Mouse (Mus musculus) forebrain, embryonic 11.5 days (tissue): ENCODE measurements around the gene Fam13a. TPM values are rescaled to one million over a fixed set of nuclear protein-coding genes. Genes with fewer than 3 reads are reported as not detected.

Experiments used
- ATAC-seq: fragments of 200-750 bp; cut with Nextera tagmentation; replicated peaks from 2 replicates; pipeline ENCODE4 v1.8.0; 2017; ENCODE audit warnings: moderate TSS enrichment; ENCODE audit not compliant: low FRiP score
- DNase-seq: peaks from one replicate; pipeline ENCODE4 v3.0.0-alpha.2; 2017; ENCODE audit warnings: low spot score
- H3K27ac ChIP-seq: fragments of 300-500 bp; sonication (generic); 2 replicates; pipeline ENCODE4 v1.5.1; 2014; ENCODE audit warnings: low read depth, low read length
- H3K27me3 ChIP-seq: fragments of 300-500 bp; sonication (generic); 2 replicates; pipeline ENCODE4 v1.6.1; 2014; ENCODE audit warnings: mild to moderate bottlenecking, low read length, mixed read lengths; ENCODE audit not compliant: control insufficient read depth, insufficient read depth
- H3K36me3 ChIP-seq: fragments of 300-500 bp; sonication (generic); 2 replicates; pipeline ENCODE4 v1.6.1; 2014; ENCODE audit warnings: mild to moderate bottlenecking, low read length, moderate library complexity, mixed read lengths; ENCODE audit not compliant: control insufficient read depth, insufficient read depth
- H3K4me1 ChIP-seq: fragments of 300-500 bp; sonication (generic); replicated peaks from 2 replicates; pipeline ENCODE4 v1.6.1; 2014; ENCODE audit warnings: low read length, mixed read lengths; ENCODE audit not compliant: control insufficient read depth, insufficient read depth
- H3K4me2 ChIP-seq: fragments of 300-500 bp; sonication (generic); 2 replicates; pipeline ENCODE4 v1.6.1; 2014; ENCODE audit warnings: low read depth, mild to moderate bottlenecking, low read length, moderate library complexity, mixed read lengths; ENCODE audit not compliant: severe bottlenecking
- H3K4me3 ChIP-seq: fragments of 300-500 bp; sonication (generic); 2 replicates; pipeline ENCODE4 v1.5.1; 2014; ENCODE audit warnings: low read depth, low read length
- H3K9ac ChIP-seq: fragments of 300-500 bp; sonication (generic); 2 replicates; pipeline ENCODE4 v1.6.1; 2014; ENCODE audit warnings: low read length
- H3K9me3 ChIP-seq: fragments of 300-500 bp; sonication (generic); 2 replicates; pipeline ENCODE4 v1.6.1; 2016; ENCODE audit warnings: low read length, mixed read lengths; ENCODE audit not compliant: control insufficient read depth
- WGBS: fragments of 180-500 bp; shearing (Covaris S2); extraction: QIAGEN DNeasy Blood & Tissue Kit; methylation state at CpG from one replicate; pipeline ENCODE4 v1.1.7; 2014; 5-methylcytosine and 5-hydroxymethylcytosine counted together
- polyA plus RNA-seq: library from polyadenylated mRNA; unstranded; fragments of >200 nt; fragmentation: Nextera tagmentation; extraction: Ambion mirVana; gene quantifications from 2 replicates; pipeline ENCODE4 v1.2.1, GENCODE M21; 2014

The Fam13a gene
- polyA plus RNA-seq, 1 experiment from 2014 or later: 3.7 TPM

GRCm38 (mm10) chr6:59016336-59016832, 8.0 kb downstream of the Fam13a start:
- 68% methylated on average over 1 of the region's 1 CpGs for WGBS
- H3K9me3 ChIP-seq: no peaks in the 10 kb centered on the region
- no peak overlapping the region for H3K4me3 ChIP-seq
- DNase-seq: no peak
- H3K4me2 ChIP-seq: no peak overlapping the region
- ATAC-seq: peak; percentile 49; the same call in 1 of the 2 replicates
- no peak overlapping the region for H3K9ac ChIP-seq
- no peaks in the 10 kb centered on the region for H3K36me3 ChIP-seq
- no peaks in the 10 kb centered on the region for H3K4me1 ChIP-seq
- H3K27ac ChIP-seq: no peak overlapping the region
- H3K27me3 ChIP-seq: no peaks in the 10 kb centered on the region

- WGBS: 77% methylated on average over 2 of the region's 2 CpGs
- Histone ChIP-seq H3K4me2 (no peak overlapping the region), H3K27me3 (no peaks in the 10 kb centered on the region), H3K36me3 (no peaks in the 10 kb centered on the region), H3K4me1 (no peaks in the 10 kb centered on the region), H3K9me3 (no peaks in the 10 kb centered on the region), H3K27ac (no peak overlapping the region), H3K9ac (no peak overlapping the region), H3K4me3 (no peak overlapping the region)
- DNase-seq: no peak
- ATAC-seq: no peak
These were observed 9.6 kb downstream of the Fam13a start for GRCm38 (mm10) chr6:59014760-59015159.

GRCm38 (mm10) chr6:59014088-59014759, 10.1 kb downstream of the Fam13a start:
- Histone ChIP-seq H3K9ac (no peak overlapping the region), H3K27ac (no peak overlapping the region), H3K27me3 (no peaks in the 10 kb centered on the region), H3K36me3 (no peaks in the 10 kb centered on the region), H3K4me3 (no peak overlapping the region), H3K9me3 (no peaks in the 10 kb centered on the region), H3K4me1 (no peaks in the 10 kb centered on the region), H3K4me2 (no peak overlapping the region)
- ATAC-seq: no peak
- WGBS: 84% methylated on average over 8 of the region's 8 CpGs
- DNase-seq: no peak

- no peak for ATAC-seq
- H3K4me2 ChIP-seq: no peak overlapping the region
- 92% methylated on average over 3 of the region's 3 CpGs for WGBS
These were observed 13.6 kb downstream of the Fam13a start for GRCm38 (mm10) chr6:59010792-59011191.

GRCm38 (mm10) chr6:59004630-59005029, 19.7 kb downstream of the Fam13a start:
- no peak overlapping the region for H3K9ac ChIP-seq
- WGBS: 95% methylated on average over 5 of the region's 5 CpGs
- H3K4me2 ChIP-seq: no peak overlapping the region
- H3K9me3 ChIP-seq: no peaks in the 10 kb centered on the region
- H3K27me3 ChIP-seq: no peaks in the 10 kb centered on the region
- ATAC-seq (no peak), DNase-seq (no peak)
- H3K4me1 ChIP-seq: no peaks in the 10 kb centered on the region
- H3K27ac ChIP-seq: no peak overlapping the region
- H3K4me3 ChIP-seq: no peak overlapping the region
- no peaks in the 10 kb centered on the region for H3K36me3 ChIP-seq

More at GRCm38 (mm10) chr6:59010792-59011191, 13.6 kb downstream of the Fam13a start:
- Histone ChIP-seq H3K4me1 (no peaks in the 10 kb centered on the region), H3K4me3 (no peak overlapping the region), H3K27ac (no peak overlapping the region), H3K9me3 (no peaks in the 10 kb centered on the region), H3K27me3 (no peaks in the 10 kb centered on the region), H3K36me3 (no peaks in the 10 kb centered on the region), H3K9ac (no peak overlapping the region)
- DNase-seq: no peak

GRCm38 (mm10) chr6:58999044-58999453, 25.3 kb downstream of the Fam13a start:
- Histone ChIP-seq H3K36me3 (no peaks in the 10 kb centered on the region), H3K4me3 (no peak overlapping the region), H3K9ac (no peak overlapping the region), H3K4me2 (no peak overlapping the region), H3K27ac (no peak overlapping the region), H3K9me3 (no peaks in the 10 kb centered on the region), H3K4me1 (no peaks in the 10 kb centered on the region), H3K27me3 (no peaks in the 10 kb centered on the region)
- ATAC-seq: no peak
- no peak for DNase-seq
- WGBS: 50% methylated on average over 4 of the region's 4 CpGs

- H3K9me3 ChIP-seq: no peaks in the 10 kb centered on the region
- no peaks in the 10 kb centered on the region for H3K27me3 ChIP-seq
- no peak for ATAC-seq
- no peak overlapping the region for H3K9ac ChIP-seq
- 62% methylated on average over 4 of the region's 4 CpGs for WGBS
- H3K4me2 ChIP-seq: no peak overlapping the region
- no peaks in the 10 kb centered on the region for H3K4me1 ChIP-seq
- no peak overlapping the region for H3K27ac ChIP-seq
- H3K4me3 ChIP-seq: no peak overlapping the region
- H3K36me3 ChIP-seq: no peaks in the 10 kb centered on the region
- no peak for DNase-seq
These were observed 25.8 kb downstream of the Fam13a start for GRCm38 (mm10) chr6:58998528-58998927.

- no peak overlapping the region for H3K4me2 ChIP-seq
- H3K4me1 ChIP-seq: no peaks in the 10 kb centered on the region
- no peaks in the 10 kb centered on the region for H3K9me3 ChIP-seq
- H3K4me3 ChIP-seq: no peak overlapping the region
- ATAC-seq (no peak), DNase-seq (no peak)
- H3K9ac ChIP-seq: no peak overlapping the region
- H3K27ac ChIP-seq: no peak overlapping the region
- no peaks in the 10 kb centered on the region for H3K36me3 ChIP-seq
- WGBS: 82% methylated on average over 3 of the region's 3 CpGs
- no peaks in the 10 kb centered on the region for H3K27me3 ChIP-seq
These were observed 35.2 kb downstream of the Fam13a start for GRCm38 (mm10) chr6:58989149-58989548.

GRCm38 (mm10) chr6:58988706-58989105, 35.6 kb downstream of the Fam13a start:
- no peak overlapping the region for H3K27ac ChIP-seq
- WGBS: 86% methylated on average over 2 of the region's 2 CpGs
- DNase-seq: no peak

More at GRCm38 (mm10) chr6:58988706-58989105, 35.6 kb downstream of the Fam13a start:
- ATAC-seq: no peak
- Histone ChIP-seq H3K36me3 (no peaks in the 10 kb centered on the region), H3K27me3 (no peaks in the 10 kb centered on the region), H3K4me2 (no peak overlapping the region), H3K4me3 (no peak overlapping the region), H3K9ac (no peak overlapping the region), H3K4me1 (no peaks in the 10 kb centered on the region), H3K9me3 (no peaks in the 10 kb centered on the region)
